Mouse (Mus musculus) MEL (cell line): ENCODE measurements around the gene Gm4303. TPM values are rescaled to one million over a fixed set of nuclear protein-coding genes. Genes with fewer than 3 reads are reported as not detected.
"Not testable (repeated sequence)": the region's sequence is repeated elsewhere in the genome, so short reads cannot be mapped to it uniquely, and the experiment has no call there.

Experiments
- DNase-seq: peaks from one replicate; pipeline ENCODE4 v3.0.0; 2011; ENCODE audit warnings: low read depth, low spot score
- H3K27ac ChIP-seq: 2 replicates; pipeline ENCODE4 v1.5.1; 2012; ENCODE audit warnings: low read depth, mild to moderate bottlenecking, control low read depth, low read length, moderate library complexity; ENCODE audit not compliant: control insufficient read depth
- H3K27me3 ChIP-seq, 2 experiments: fragments of 150-350 bp in 1 of 2; sonication (generic) in 1 of 2; 2 replicates each; pipeline ENCODE4 v1.6.1; 2012; ENCODE audit warnings: low read length in 2 of 2, mild to moderate bottlenecking in 2 of 2, improper control_type of control experiment in 1 of 2, moderate library complexity in 1 of 2; ENCODE audit not compliant: insufficient read depth in 2 of 2, control insufficient read depth in 1 of 2
- H3K36me3 ChIP-seq, 2 experiments: 2 replicates each; pipeline ENCODE4 v1.6.1; 2012 to 2014; ENCODE audit warnings: low read length in 2 of 2, improper control_type of control experiment in 1 of 2, inconsistent platforms in 1 of 2, mild to moderate bottlenecking in 1 of 2; ENCODE audit not compliant: insufficient read depth in 2 of 2, control insufficient read depth in 1 of 2
- H3K4me1 ChIP-seq, 2 experiments: fragments of 150-350 bp in 1 of 2; sonication (generic) in 1 of 2; 2 replicates each; pipeline ENCODE4 v1.6.1; 2012; ENCODE audit warnings: low read length in 2 of 2, improper control_type of control experiment in 1 of 2, mild to moderate bottlenecking in 1 of 2; ENCODE audit not compliant: insufficient read depth in 2 of 2, control insufficient read depth in 1 of 2
- H3K4me3 ChIP-seq, 2 experiments: fragments of 150-350 bp in 1 of 2; sonication (generic) in 1 of 2; 2 replicates each; pipeline ENCODE4 v1.5.1; 2012; ENCODE audit warnings: low read depth in 2 of 2, low read length in 2 of 2, mild to moderate bottlenecking in 2 of 2, moderate library complexity in 2 of 2, control low read depth in 1 of 2, improper control_type of control experiment in 1 of 2; ENCODE audit not compliant: control insufficient read depth in 1 of 2, insufficient read depth in 1 of 2
- H3K79me2 ChIP-seq: 2 replicates; pipeline ENCODE4 v1.6.1; 2012; ENCODE audit warnings: mild to moderate bottlenecking, low read length, moderate library complexity; ENCODE audit not compliant: control insufficient read depth, poor library complexity, insufficient read depth
- H3K9ac ChIP-seq: 2 replicates; pipeline ENCODE4 v1.6.1; 2012; ENCODE audit warnings: low read depth, mild to moderate bottlenecking, control low read depth, low read length, moderate library complexity; ENCODE audit not compliant: control insufficient read depth, poor library complexity, severe bottlenecking
- H3K9me3 ChIP-seq: fragments of 150-350 bp; sonication (generic); replicated peaks from 2 replicates; pipeline ENCODE4 v1.6.1; 2012; ENCODE audit warnings: mild to moderate bottlenecking, low read length, improper control_type of control experiment, moderate library complexity; ENCODE audit not compliant: insufficient read depth
- E2F4 ChIP-seq: IDR thresholded peaks from 2 replicates; pipeline ENCODE4 v1.6.1; 2011; ENCODE audit warnings: low read depth, low read length, improper control_type of control experiment, borderline replicate concordance
- POLR2AphosphoS2 ChIP-seq: IDR thresholded peaks from 2 replicates; pipeline ENCODE4 v1.6.1; 2011; ENCODE audit warnings: low read length, improper control_type of control experiment
- RAD21 ChIP-seq: IDR thresholded peaks from 2 replicates; pipeline ENCODE4 v1.6.1; 2011; ENCODE audit warnings: mild to moderate bottlenecking, low read depth, low read length, improper control_type of control experiment
- ZNF384 ChIP-seq: IDR thresholded peaks from 2 replicates; pipeline ENCODE4 v1.6.1; 2012; ENCODE audit warnings: low read depth, mild to moderate bottlenecking, inconsistent platforms, low read length, improper control_type of control experiment
- polyA plus RNA-seq, 2 experiments: library from polyadenylated mRNA; stranded (reverse) in 1 of 2; unstranded in 1 of 2; fragments of >175 nt in 1 of 2; fragments of >200 nt in 1 of 2; gene quantifications; 2 replicates each; pipeline versions ENCODE4 v1.2.1 to v1.2.4; 2012; ENCODE audit warnings: low replicate concordance in 2 of 2, low read depth in 1 of 2; ENCODE audit not compliant: insufficient read length in 2 of 2, insufficient read depth in 1 of 2, missing spikeins in 1 of 2
- total RNA-seq: library from RNA; depleted of rRNA; stranded (reverse); fragments of 300-350 nt; gene quantifications from 2 replicates; pipeline ENCODE4 v1.2.3, GENCODE M21; 2012; rRNA removed

The Gm4303 gene
- total RNA-seq (not detected in 2 replicates), polyA plus RNA-seq (not detected)

GRCm38 (mm10) chr10:100345672-100346071 is at the start of gene Gm4303:
Gene Gm4303, plus strand, starts transcription at chr10:100345972.
- not testable (repeated sequence) for H3K36me3 ChIP-seq, H3K9ac ChIP-seq, H3K27ac ChIP-seq, H3K4me1 ChIP-seq, H3K9me3 ChIP-seq, H3K27me3 ChIP-seq, H3K79me2 ChIP-seq, DNase-seq, H3K4me3 ChIP-seq

- no peak overlapping the region for H3K4me3 ChIP-seq
- DNase-seq: no peak
- no peak overlapping the region for H3K27ac ChIP-seq
- no peak overlapping the region for H3K9ac ChIP-seq
- no peaks in the 10 kb centered on the region for H3K4me1 ChIP-seq
- no peaks in the 10 kb centered on the region for H3K79me2 ChIP-seq
- no peaks in the 10 kb centered on the region for H3K27me3 ChIP-seq
- no peaks in the 10 kb centered on the region for H3K36me3 ChIP-seq
- TF ChIP-seq ZNF384: no peak
- TF ChIP-seq E2F4: no peak
- no peak for TF ChIP-seq RAD21
- TF ChIP-seq POLR2AphosphoS2: no peak
- no peaks in the 10 kb centered on the region for H3K9me3 ChIP-seq
These were observed 49.7 kb upstream of the Gm4303 start for GRCm38 (mm10) chr10:100296105-100296504.

- H3K27ac ChIP-seq, H3K9me3 ChIP-seq, H3K27me3 ChIP-seq, H3K4me1 ChIP-seq, H3K36me3 ChIP-seq, DNase-seq, H3K9ac ChIP-seq, H3K4me3 ChIP-seq, H3K79me2 ChIP-seq: not testable (repeated sequence)
These were observed 45.7 kb upstream of the Gm4303 start for GRCm38 (mm10) chr10:100300106-100300505.

- not testable (repeated sequence) for H3K79me2 ChIP-seq, H3K4me3 ChIP-seq, H3K27me3 ChIP-seq, H3K4me1 ChIP-seq, H3K9ac ChIP-seq, DNase-seq, H3K36me3 ChIP-seq, H3K27ac ChIP-seq, H3K9me3 ChIP-seq
These were observed 10.4 kb upstream of the Gm4303 start, which contains the start of gene Gm4301 for GRCm38 (mm10) chr10:100335376-100335775. Gene Gm4301, plus strand, starts transcription at chr10:100335676.

GRCm38 (mm10) chr10:100340536-100340935 is 5.2 kb upstream of the Gm4303 start, which contains the start of gene Gm4302:
Gene Gm4302, plus strand, starts transcription at chr10:100340836.
- H3K4me1 ChIP-seq, H3K79me2 ChIP-seq, H3K27ac ChIP-seq, H3K36me3 ChIP-seq, H3K27me3 ChIP-seq, H3K9ac ChIP-seq, H3K4me3 ChIP-seq, DNase-seq, H3K9me3 ChIP-seq: not testable (repeated sequence)

GRCm38 (mm10) chr10:100350793-100351192 is 5.0 kb downstream of the Gm4303 start, which contains the start of gene Gm4305:
Gene Gm4305, plus strand, starts transcription at chr10:100351093.
- H3K36me3 ChIP-seq, H3K27me3 ChIP-seq, H3K9me3 ChIP-seq, H3K27ac ChIP-seq, H3K9ac ChIP-seq, H3K4me1 ChIP-seq, H3K79me2 ChIP-seq, DNase-seq, H3K4me3 ChIP-seq: not testable (repeated sequence)

- H3K27me3 ChIP-seq, H3K4me1 ChIP-seq, H3K79me2 ChIP-seq, H3K9me3 ChIP-seq, DNase-seq, H3K9ac ChIP-seq, H3K36me3 ChIP-seq, H3K27ac ChIP-seq, H3K4me3 ChIP-seq: not testable (repeated sequence)
These were observed 11.1 kb downstream of the Gm4303 start for GRCm38 (mm10) chr10:100356841-100357240.
